Mouse (Mus musculus): ENCODE data around the gene Gngt2. TPM values are rescaled to one million over a fixed set of nuclear protein-coding genes. Genes with fewer than 3 reads are reported as not detected.
A peak's percentile ranks its signal among the peaks of the same experiment; 100 is the strongest.

The Gngt2 gene
- polyA plus RNA-seq, 2 experiments from 2014 or later: 47.5 to 58.4 TPM

DNA sequence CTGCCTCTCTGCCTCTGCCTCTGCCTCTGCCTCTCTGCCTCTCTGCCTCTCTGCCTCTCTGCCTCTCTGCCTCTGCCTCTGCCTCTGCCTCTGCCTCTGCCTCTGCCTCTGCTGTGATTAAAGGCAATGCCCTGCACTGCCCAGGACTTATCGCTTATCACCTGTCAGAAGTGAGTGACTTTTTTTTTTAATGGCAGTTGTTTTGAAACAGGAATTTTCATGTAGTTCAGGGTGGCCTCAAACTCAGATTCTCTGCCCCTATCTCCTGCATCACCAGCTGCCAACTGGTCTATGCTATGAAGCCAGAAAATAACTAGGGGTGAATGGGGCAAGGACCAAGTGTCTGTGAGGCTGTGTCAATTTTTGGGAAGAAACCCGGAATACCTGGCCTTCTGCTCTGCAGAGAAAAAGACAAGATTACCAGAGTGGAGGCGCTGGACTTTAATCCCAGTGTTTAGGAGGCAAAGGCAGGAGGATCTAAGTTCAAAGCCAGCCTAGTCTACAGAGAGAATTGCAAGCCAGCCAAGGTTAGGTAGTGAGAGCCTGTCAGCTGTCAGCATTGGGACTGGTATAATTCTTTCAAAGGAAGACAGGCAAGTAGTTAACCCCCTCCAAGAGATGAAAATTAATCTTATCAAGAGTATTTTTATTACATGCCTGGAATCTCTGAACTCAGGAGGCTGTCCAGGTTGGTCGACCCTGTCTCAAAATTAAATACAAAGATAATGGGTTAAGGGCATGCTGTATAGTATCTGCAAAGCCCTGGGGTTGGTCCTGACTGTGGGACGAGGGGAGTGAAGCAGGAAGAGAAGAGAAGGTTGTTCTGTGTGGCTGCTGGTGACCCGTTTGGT, 10.5 kb upstream of the Gngt2 start:
- no peak for ATAC-seq

GRCm38 (mm10) chr11:95827168-95827447, 9.9 kb upstream of the Gngt2 start:
- no peak for ATAC-seq

- ATAC-seq: no peak
Observed at GRCm38 (mm10) chr11:95827464-95828085, 9.4 kb upstream of the Gngt2 start.

DNA sequence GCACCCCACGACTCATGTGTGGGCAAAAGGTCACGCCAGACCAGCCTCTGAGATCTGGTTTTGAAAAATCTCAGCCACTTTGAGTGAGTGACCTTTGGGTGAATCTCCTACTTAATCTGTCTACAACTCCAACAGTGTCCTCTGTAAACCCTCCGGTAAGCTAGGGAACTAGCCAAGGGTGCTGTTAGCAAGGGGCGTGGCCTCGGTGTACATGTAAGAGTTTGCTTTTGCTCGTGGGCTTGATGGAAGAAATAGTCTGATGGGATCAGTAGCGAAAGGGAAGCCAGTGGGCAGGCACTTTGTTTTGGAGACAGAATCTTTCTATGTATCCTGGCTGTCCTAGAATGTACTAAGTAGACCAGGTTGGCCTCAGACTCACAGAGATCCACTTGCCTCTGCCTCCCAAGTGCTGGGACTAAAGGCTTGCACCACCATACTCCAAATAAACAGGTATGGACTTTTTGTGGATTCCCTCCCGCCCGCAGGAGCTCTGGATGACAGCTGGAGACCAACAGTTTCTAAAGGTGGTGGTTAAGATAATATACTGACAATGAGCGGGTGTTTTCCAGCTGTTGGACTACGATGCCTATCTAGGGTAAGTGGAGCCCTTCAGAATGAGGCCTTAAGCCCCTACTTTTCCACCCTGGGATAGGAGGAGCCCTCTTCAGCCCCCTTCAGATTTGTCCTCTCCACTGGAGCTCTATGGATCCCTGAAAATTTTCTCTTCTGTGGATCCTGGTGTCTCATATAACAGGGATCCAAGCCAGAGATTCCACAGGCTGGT, 8.6 kb upstream of the Gngt2 start:
- ATAC-seq: no peak

GRCm38 (mm10) chr11:95829526-95830050, 7.4 kb upstream of the Gngt2 start:
- no peak for ATAC-seq

DNA sequence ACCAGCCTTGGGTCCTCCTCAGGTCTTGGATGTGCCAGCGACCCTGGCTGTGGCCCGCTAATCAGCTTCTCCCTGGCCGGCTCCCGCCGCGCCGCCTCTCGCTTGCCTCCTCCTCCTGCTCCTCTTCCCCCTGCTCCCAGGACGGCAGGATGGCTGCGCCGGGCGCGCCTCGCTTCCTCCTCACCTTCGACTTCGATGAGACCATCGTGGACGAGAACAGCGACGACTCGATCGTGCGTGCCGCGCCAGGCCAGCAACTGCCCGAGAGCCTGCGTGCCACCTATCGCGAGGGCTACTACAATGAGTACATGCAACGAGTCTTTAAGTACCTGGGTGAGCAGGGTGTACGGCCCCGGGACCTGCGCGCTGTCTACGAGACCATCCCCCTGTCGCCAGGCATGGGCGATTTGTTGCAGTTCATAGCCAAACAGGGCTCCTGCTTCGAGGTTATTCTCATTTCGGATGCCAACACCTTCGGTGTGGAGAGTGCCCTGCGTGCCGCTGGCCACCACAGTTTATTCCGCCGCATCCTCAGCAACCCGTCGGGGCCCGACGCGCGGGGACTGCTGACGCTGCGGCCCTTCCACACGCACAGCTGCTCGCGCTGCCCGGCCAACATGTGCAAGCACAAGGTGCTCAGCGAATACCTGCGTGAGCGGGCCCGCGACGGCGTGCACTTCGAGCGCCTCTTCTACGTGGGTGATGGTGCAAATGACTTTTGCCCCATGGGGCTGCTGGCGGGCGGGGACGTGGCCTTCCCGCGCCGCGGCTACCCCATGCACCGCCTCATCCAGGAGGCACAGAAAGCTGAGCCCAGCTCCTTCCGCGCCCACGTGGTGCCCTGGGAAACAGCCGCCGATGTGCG, 6.4 kb upstream of the Gngt2 start:
- no peak for ATAC-seq

DNA sequence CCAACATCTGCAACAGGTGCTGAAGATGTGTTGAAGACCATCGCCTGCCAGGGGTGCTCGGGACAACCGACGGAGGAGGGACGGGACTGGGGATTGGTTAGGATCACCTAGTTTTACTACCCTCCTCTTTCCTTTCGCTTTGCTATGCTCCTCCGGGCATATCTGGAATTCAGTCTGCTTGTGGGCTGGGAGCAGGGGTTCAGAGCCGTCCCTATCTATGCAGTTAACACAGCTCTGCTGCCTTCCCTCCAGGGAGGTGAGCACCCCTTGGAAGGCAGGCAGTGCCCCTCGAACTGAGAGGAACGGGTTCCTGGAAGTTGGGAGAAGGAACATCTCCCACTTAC, 5.8 kb upstream of the Gngt2 start:
- ATAC-seq: no peak

- no peak for ATAC-seq
Observed at GRCm38 (mm10) chr11:95831641-95832040, 5.4 kb upstream of the Gngt2 start.

- no peak for ATAC-seq
Observed at GRCm38 (mm10) chr11:95832129-95833005, 4.6 kb upstream of the Gngt2 start.

GRCm38 (mm10) chr11:95833006-95833570, 3.9 kb upstream of the Gngt2 start:
- ATAC-seq: no peak

DNA sequence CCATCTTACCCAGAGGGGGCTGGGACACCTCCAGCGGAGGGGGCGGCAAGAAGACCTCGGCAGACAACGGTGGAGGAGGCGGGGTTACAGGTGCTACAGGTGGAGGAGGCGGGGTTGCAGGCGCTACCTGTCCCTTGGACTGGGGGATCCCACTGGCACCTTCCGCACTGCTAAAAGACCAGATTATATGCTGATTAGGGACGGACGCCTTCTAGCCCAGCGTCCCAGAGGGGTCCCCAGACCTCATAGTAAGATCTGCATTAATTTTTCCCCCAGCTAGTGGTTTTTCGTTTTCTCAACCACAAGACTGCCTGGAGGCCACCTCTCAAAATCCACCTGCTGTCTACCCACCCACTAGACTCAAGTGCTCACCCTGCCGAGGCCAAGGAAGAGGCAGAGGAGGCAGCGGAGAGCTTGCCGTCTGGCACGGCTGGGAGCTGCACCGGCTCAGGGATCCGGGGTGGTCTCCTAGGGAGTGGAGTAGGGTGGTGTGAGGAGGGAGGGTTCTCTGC, 3.3 kb upstream of the Gngt2 start:
- ATAC-seq: peak; percentile 3

- peak; percentile 57 for ATAC-seq
Observed at GRCm38 (mm10) chr11:95834143-95834667, 2.8 kb upstream of the Gngt2 start.

DNA sequence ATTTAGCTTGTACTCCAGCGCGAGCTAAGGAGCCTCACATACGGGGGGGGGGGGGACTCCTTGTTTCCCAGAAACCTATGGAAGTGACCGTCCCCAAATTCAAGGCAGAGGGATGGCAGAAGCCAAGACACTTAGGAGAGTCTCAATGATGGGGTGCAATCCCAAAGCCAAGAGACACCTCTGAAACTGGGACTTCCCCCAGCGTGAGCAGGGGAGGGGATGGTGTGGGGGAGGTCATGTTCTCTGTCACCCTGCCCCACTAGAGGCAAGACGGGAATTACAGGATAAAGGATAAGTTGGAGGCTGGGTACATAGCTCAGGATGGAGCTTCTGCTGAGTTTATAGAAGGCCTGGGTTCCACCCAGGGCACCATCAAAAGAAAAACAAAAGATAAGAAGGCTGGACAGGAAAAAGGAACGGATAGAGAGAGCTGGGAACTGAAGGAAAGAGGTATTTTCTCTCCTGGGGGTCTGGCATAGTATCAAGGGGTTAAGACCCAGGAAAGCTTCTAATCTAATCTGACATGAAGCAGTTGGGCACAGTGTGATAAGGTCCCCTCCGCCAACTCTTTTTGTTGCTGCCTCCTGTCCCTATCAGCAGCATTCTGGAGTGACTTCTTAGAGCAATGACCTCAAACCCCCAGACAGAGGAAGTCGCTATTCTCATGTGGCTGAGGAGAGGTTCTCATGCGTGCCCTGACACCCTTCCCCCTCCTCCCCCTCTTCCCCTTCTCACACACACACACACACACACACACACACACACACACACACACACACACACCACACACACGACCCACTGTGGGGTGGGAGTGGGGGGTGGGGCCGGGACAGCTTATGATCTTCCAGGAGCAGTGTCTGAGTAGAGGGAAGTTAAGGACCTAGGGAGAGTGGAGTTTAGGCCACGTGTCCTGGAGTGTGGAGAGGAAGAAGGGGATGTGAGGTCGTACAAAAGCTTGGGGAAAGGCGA, 2.0 kb upstream of the Gngt2 start:
- ATAC-seq: peak; percentile 40

DNA sequence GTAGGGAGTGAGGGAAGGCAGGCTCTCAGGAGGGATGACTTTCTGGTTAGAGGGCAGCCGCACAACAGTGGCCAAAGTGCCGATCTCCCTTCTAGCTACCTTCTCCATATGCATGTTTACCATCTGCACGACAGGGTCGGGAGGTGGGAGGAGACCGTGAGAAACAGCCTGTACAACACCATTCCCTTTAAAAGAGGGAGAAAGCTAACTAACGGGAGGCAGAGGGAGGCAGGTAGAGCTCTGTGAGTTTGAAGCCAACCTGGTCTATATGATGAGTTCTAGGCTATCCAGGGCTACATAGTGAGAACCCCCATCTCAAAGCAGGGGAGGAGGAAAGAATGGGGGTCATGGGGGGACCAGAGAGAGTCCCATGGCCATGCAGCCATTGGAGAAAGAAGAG, 1.2 kb upstream of the Gngt2 start:
- no peak for ATAC-seq

DNA sequence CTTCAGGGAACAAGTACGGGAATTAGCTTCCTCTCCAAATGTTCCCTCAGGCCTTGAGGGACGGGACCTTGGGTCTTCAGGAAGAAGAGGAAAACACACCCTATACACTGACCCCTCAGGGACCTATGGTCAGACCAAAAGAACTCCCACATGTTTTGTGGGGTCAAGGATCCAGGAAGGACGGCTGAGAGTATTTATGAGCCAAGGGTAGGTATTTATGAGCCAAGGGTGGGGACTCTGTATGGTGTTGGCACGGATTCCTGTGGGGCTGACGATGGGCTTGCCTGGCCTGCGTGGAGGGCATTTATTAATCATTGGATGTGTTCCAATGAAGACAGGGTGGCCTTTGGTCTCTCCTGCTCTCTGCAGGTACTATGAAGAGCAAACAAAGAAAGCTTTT, 583 bp upstream of the Gngt2 start:
- no peak for ATAC-seq

- no peak for ATAC-seq
Observed at GRCm38 (mm10) chr11:95838598-95838997, 1.6 kb downstream of the Gngt2 start.

DNA sequence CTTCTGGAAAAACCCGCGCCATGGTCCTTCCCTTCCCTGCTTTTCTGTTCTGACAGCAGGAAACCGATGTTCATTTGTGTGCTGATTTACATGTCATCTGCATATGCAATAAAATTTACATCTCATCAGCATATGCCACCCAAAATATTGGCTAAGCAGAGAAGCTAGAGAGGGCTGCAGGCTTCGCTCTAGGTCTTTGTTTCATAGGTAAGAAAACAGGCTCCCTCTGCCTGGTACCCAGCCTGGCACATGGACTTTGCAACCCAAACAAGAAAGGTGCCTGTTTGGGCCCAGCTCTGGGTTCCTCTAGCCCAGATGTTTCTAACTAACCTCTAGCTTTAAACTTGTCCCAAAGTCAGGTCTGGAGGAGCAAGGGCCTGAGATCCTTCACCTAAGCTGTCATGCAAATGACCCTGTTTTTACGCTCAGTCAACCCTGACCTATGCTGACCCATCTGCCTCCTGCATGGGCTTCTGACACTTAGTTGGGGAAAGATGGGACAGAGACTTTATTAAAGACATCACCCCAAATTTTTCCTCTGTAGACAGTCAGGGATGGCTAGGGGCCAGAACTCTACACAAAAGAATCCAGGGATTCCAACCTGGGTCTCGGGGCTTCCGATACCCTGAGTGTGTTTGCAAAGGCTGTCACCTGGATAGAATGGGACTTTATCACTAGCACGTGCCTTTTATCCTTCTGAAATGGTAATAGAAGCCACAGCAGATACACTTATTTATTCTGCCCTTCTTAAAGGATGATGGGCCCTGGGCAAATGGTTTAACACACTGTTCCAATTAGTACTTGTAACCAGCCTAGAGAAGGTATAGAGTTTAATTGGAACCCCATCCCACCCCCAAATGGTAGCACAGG, 2.2 kb downstream of the Gngt2 start:
- ATAC-seq: no peak
